Mouse (Mus musculus): ENCODE results near the gene Cacna1e. TPM values are rescaled to one million over a fixed set of nuclear protein-coding genes. Genes with fewer than 3 reads are reported as not detected.

The Cacna1e gene
- total and polyA plus RNA-seq, 3 experiments: not detected

DNA sequence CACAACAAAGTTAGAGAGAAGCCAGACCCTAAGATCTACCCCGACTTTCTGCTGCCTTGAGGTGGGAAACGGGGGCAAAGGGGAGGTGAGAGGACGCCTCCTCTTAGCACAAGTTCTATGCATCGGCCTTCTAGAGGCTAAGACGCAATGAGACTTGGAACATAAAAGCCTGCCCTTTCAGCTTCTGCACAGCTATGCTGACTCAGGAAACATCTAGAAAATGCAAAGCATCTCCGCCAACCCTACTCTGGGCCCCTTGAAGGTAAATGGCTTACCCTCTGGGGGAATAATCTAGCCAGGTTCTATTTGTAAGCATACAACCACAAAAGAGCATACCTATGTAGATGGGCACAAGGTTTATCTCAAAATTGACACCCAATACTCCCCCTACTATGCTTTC, 54.2 kb downstream of the Cacna1e start:
- DNase-seq (ENCODE audit: low read depth, low spot score): no peak
- H3K4me1 ChIP-seq (ENCODE audit: control insufficient read depth in 1 of 2, insufficient read depth in 2 of 2, low read length in 2 of 2): no peaks in the 10 kb centered on the region
- H3K9ac ChIP-seq (ENCODE audit: control insufficient read depth, low read depth, low read length, poor library complexity, severe bottlenecking): no peak overlapping the region
- no peaks in the 10 kb centered on the region for H3K9me3 ChIP-seq (replicated peaks; ENCODE audit: insufficient read depth, low read length)
- no peak overlapping the region for H3K27ac ChIP-seq (ENCODE audit: control insufficient read depth, low read depth, low read length)
- TF ChIP-seq MYC (IDR thresholded peaks at IDR 0.05; ENCODE audit: low read depth, low read length): no peak
- H3K36me3 ChIP-seq (ENCODE audit: control insufficient read depth in 1 of 2, insufficient read depth in 2 of 2, low read length in 2 of 2): no peaks in the 10 kb centered on the region
- H3K79me2 ChIP-seq (ENCODE audit: control insufficient read depth, insufficient read depth, low read length, poor library complexity): no peaks in the 10 kb centered on the region
- no peak overlapping the region for H3K4me3 ChIP-seq (ENCODE audit: control insufficient read depth in 1 of 2, insufficient read depth in 1 of 2, low read depth in 2 of 2, low read length in 2 of 2)
- H3K27me3 ChIP-seq (ENCODE audit: control insufficient read depth in 1 of 2, insufficient read depth in 2 of 2, low read length in 2 of 2): peaks cover 0 to 2% of the 10 kb centered on the region in 2 experiments; a peak in 2 of 4 replicates

GRCm38 (mm10) chr1:154823098-154823497, 61.2 kb downstream of the Cacna1e start:
- TF ChIP-seq MAZ (IDR thresholded peaks at IDR 0.05; ENCODE audit: low read depth, low read length) (no peak), MAFK (IDR thresholded peaks at IDR 0.05; ENCODE audit: borderline replicate concordance, low read depth, low read length) (no peak)
- Histone ChIP-seq H3K9me3 (replicated peaks; ENCODE audit: insufficient read depth, low read length) (no peaks in the 10 kb centered on the region), H3K9ac (ENCODE audit: control insufficient read depth, low read depth, low read length, poor library complexity, severe bottlenecking) (no peak overlapping the region), H3K79me2 (ENCODE audit: control insufficient read depth, insufficient read depth, low read length, poor library complexity) (no peaks in the 10 kb centered on the region), H3K27ac (ENCODE audit: control insufficient read depth, low read depth, low read length) (no peak overlapping the region), H3K27me3 (ENCODE audit: control insufficient read depth in 1 of 2, insufficient read depth in 2 of 2, low read length in 2 of 2) (no peaks in the 10 kb centered on the region; a peak in 1 of 4 replicates), H3K4me3 (ENCODE audit: control insufficient read depth in 1 of 2, insufficient read depth in 1 of 2, low read depth in 2 of 2, low read length in 2 of 2) (no peak overlapping the region), H3K4me1 (ENCODE audit: control insufficient read depth in 1 of 2, insufficient read depth in 2 of 2, low read length in 2 of 2) (no peaks in the 10 kb centered on the region), H3K36me3 (ENCODE audit: control insufficient read depth in 1 of 2, insufficient read depth in 2 of 2, low read length in 2 of 2) (no peaks in the 10 kb centered on the region)
- DNase-seq (ENCODE audit: low read depth, low spot score): no peak

DNA sequence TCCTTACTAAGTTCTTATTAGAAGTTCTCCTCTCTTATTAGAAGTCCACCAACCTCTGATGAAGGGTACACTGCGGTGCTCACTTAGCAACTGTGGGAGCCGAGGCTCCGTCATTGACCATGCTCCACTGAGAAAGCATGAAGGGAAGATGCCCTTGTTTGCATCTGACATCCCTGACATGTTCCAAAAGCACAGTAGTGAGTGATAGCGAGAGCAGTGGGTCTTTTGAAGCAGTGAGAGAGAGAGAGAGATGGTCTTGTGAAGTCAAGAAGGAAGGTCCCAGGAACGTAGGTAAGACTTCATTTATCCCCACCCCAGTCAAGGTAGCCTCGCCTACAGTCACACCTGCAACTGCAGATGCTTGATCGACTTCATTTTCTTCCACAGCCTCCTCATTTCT, 63.9 kb downstream of the Cacna1e start:
- Histone ChIP-seq H3K4me1 (ENCODE audit: control insufficient read depth in 1 of 2, insufficient read depth in 2 of 2, low read length in 2 of 2) (no peaks in the 10 kb centered on the region), H3K79me2 (ENCODE audit: control insufficient read depth, insufficient read depth, low read length, poor library complexity) (no peaks in the 10 kb centered on the region), H3K4me3 (ENCODE audit: control insufficient read depth in 1 of 2, insufficient read depth in 1 of 2, low read depth in 2 of 2, low read length in 2 of 2) (no peak overlapping the region), H3K36me3 (ENCODE audit: control insufficient read depth in 1 of 2, insufficient read depth in 2 of 2, low read length in 2 of 2) (no peaks in the 10 kb centered on the region), H3K27ac (ENCODE audit: control insufficient read depth, low read depth, low read length) (no peak overlapping the region), H3K9ac (ENCODE audit: control insufficient read depth, low read depth, low read length, poor library complexity, severe bottlenecking) (no peak overlapping the region), H3K27me3 (ENCODE audit: control insufficient read depth in 1 of 2, insufficient read depth in 2 of 2, low read length in 2 of 2) (no peaks in the 10 kb centered on the region; a peak in 1 of 4 replicates), H3K9me3 (replicated peaks; ENCODE audit: insufficient read depth, low read length) (no peaks in the 10 kb centered on the region)
- no peak for DNase-seq (ENCODE audit: low read depth, low spot score)
- TF ChIP-seq ZC3H11A (IDR thresholded peaks at IDR 0.05; ENCODE audit: low read depth, low read length) (no peak), POLR2AphosphoS5 (IDR thresholded peaks at IDR 0.05; ENCODE audit: borderline replicate concordance, low read depth, low read length) (no peak), RCOR1 (IDR thresholded peaks at IDR 0.05; ENCODE audit: low read depth, low read length) (no peak), TCF12 (IDR thresholded peaks at IDR 0.05; ENCODE audit: low read depth, low read length) (no peak), RAD21 (IDR thresholded peaks at IDR 0.05; ENCODE audit: low read depth, low read length) (no peak), CTCF (IDR thresholded peaks at IDR 0.05 in 2 of 3, conservative IDR thresholded peaks at IDR 0.05 in 1 of 3; ENCODE audit: control insufficient read depth in 1 of 3, insufficient read depth in 1 of 3, low read depth in 2 of 3, low read length in 3 of 3, poor library complexity in 1 of 3, severe bottlenecking in 1 of 3) (no peak), CHD1 (IDR thresholded peaks at IDR 0.05; ENCODE audit: low read depth, low read length) (no peak), MYB (IDR thresholded peaks at IDR 0.05; ENCODE audit: low read depth, low read length) (no peak), SIN3A (IDR thresholded peaks at IDR 0.05; ENCODE audit: low read length) (no peak), BHLHE40 (IDR thresholded peaks at IDR 0.05; ENCODE audit: borderline replicate concordance, low read depth, low read length) (no peak), ZNF384 (IDR thresholded peaks at IDR 0.05; ENCODE audit: low read depth, low read length) (no peak), MAFK (IDR thresholded peaks at IDR 0.05; ENCODE audit: borderline replicate concordance, low read depth, low read length) (no peak), USF2 (IDR thresholded peaks at IDR 0.05; ENCODE audit: borderline replicate concordance in 1 of 2, insufficient read depth in 1 of 2, low read depth in 1 of 2, low read length in 2 of 2) (no peak), MYC (IDR thresholded peaks at IDR 0.05; ENCODE audit: low read depth, low read length) (no peak)
